Mouse (Mus musculus) megakaryocyte-erythroid progenitor cell, adult 5-6 weeks (primary cell): Measurements from ENCODE around the gene Kifc3. TPM values are rescaled to one million over a fixed set of nuclear protein-coding genes. Genes with fewer than 3 reads are reported as not detected.
"Not testable (repeated sequence)": the region's sequence is repeated elsewhere in the genome, so short reads cannot be mapped to it uniquely, and the experiment has no call there.

Source experiments
- ATAC-seq: replicated peaks from 2 replicates; pipeline ENCODE4 v1.8.0; 2016; ENCODE audit warnings: mild to moderate bottlenecking, inconsistent platforms; ENCODE audit not compliant: severe bottlenecking, poor library complexity, low FRiP score, low TSS enrichment
- total RNA-seq, 2 experiments: library from RNA; stranded (forward) in 1 of 2; stranded (reverse) in 1 of 2; fragments of 200-1000, 215-1000 nt in 1 of 2; fragments of >200 nt in 1 of 2; fragmentation: Nextera tagmentation in 1 of 2; gene quantifications; 2 replicates each; pipeline ENCODE4 v1.2.3; 2014 to 2017

Kifc3 gene
- total RNA-seq, 2 experiments from 2014 or later = 1.4 TPM; not detected in 1

DNA sequence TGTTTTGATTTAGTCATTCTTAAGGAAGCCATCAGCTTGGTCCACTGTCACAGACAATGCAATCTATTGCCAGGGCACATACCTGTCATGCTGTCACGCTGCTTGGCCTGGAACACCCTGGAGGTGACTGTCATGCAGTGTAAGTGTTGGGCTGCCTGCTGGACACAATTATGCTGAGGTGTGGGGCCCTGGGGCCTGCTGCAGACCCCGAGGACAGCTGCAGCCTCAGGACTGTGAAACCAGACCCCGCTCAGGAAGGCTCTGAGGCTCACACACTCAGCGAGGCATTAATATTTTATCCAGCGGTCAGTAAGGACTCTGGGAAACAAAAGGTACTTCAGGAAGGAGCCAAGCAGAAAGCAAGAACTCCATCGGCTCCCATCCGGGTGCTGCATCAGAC is 38.1 kb downstream of the Kifc3 start:
- no peak for ATAC-seq

DNA sequence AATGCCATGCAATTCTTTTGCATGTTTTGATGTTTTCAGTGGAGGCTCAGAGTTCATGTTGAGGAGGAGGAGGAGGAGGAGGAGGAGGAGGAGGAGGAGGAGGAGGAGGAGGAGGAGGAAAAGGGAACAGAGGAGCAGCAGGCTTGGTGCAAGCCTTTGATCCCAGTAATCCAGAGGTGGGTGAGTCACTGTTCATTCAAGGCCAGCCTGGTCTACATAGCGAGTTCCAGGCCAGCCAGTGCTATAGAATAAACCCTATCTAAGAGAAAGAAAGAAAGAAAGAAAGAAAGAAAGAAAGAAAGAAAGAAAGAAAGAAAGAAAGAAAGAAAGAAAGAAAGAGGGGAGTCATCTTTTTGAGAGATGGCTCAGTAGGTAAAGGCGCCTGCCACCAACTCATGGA is 38.6 kb downstream of the Kifc3 start:
- not testable (repeated sequence) for ATAC-seq

DNA sequence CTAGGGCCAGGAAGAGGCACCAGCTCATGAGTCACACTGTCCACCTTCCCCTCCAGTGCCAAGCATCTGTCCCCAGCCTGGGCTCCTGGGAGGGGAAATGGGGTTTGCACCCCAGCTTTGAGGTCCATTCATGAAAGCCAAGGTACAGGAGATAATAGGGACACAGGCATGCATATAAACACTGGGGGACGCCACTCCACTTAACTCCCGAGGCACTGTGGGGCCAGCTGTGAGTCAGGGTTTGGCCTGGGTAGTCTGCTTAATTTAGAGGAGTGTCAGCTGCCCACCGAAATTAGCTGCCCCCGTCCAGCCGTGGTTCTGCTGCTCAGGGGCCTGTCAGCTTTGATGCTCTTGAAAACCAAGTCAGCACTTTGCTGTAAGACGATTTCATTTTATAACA is 39.8 kb downstream of the Kifc3 start:
- ATAC-seq = no peak

DNA sequence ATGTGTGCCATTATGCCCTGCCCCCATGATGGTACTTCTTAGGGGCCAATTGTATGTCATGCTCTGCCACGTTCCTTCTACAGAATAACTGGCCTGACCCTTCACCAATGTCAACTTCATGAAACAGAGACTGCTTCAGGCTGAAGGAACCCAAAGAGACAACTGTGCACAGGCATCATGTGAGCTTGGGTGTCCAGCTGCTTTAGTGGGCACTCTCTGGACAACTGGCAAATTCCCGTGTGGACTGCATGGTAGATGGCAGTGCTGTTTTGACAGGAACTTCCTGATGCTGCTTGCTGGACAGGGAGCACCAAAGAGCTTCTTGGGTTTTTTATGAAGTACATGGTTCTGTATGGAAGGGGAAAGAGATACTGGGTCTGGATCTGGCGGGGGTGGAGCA is 43.3 kb downstream of the Kifc3 start:
- no peak for ATAC-seq

DNA sequence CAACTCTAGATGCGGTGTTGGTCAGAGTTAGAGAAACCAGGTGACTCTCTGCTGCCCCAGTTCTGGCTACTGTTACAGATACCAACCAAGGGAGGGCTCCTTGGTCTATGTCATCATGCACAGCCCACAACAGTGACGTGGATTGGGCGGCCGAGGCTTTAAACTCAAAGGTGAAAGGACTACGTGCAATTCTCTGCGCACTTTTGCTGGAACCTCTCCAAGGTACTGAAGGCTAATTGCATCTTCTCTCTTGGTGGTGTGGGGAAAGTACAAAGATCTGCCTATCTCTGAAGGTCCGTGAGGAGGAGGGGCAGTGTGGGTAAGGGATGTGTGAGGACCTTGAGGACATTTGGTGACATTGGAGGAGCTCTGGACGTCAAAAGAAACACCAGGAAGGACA is 44.0 kb downstream of the Kifc3 start:
- no peak for ATAC-seq

DNA sequence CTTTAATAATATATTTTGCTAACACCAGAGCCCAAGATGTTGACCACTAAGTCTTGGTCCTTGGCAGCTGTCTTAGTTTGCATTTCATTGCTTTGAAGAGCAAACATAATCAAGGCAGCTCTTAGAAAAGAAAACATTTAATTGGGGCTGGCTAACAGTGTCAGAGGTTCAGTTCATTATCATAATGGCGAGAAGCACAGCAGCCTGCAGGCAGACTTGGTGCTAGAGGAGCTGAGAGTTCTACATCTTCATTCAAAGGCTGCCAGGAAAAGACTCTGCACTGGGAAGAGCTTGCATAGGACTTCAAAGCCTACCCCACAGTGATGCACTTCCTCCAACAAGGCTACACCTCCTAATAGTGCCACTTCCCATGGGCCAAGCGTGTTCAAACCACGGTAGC is 45.5 kb downstream of the Kifc3 start:
- ATAC-seq = no peak

DNA sequence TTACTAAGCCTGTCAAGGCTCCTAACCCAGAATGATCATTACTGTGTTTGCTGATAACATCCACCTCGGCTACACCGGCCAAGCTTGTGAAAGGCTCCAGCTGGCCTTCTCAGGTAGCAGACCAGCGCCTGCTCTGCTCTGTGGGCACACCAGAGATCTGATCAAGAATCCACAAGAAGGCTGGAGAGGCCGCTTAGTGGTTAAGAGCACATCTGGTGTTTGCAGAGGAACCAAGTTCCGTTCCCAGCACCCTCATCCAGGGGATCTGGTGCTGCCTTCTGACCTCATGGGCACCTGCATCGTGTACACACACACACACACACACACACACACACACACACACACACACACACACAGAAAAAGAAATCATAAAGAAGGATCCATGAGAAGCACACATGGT is 46.5 kb downstream of the Kifc3 start:
- ATAC-seq = no peak

DNA sequence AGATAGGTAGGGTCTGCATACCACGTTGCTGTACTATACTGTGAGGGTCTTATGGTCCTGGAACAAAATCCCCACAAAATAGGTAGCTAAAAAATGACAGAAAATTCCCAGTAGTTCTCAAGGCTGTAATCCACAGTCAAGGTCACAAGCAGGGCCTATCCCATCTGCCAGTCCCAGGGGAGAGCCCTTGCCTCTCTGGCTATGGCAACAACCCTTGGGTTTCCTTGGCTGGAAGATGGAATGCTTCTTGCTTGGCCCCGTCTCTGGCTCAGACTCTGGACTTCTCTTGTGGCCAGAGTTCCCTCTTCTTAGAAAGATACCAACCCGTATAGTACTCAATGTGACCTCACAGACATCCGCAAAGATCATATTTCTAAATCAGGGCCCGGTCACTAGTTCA is 47.3 kb downstream of the Kifc3 start:
- no peak for ATAC-seq

DNA sequence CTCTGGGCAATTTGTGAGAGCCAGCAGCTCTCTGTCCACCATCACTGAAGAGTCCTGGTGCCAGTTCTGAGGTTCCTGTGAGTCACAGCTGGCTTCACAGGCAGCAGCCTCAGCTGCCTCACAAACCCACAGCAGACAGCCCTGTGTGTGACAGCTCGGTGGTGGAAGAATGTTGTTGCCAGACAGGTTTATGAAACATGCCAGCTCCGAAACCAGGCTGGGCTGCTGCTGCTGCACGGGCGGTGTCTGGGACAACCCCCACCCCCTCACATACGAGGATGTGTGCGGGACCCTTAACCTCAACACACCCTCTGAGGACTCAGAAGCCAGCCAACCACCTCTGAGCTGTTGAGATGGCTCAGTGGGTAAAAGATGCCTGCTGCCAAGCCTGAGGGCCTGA is 48.0 kb downstream of the Kifc3 start:
- no peak for ATAC-seq

DNA sequence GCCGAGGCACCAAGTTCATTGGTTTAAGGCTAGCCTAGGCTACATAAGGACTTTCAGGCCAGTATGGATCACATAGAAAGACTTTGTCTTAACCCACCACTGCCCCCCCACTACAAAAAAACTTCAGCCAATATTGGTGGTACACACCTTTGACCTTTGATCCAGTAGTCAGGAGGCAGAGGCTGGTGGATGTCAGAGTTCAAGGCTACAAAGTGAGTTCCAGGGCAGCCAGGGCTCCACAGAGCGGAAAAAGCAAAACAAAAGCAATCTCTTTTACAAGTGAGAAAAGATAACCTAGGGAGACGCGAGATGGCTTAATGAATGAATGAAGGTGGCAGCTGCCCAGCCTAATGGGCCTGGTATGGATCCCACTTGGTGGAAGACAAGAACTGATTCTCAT is 48.6 kb downstream of the Kifc3 start:
- no peak for ATAC-seq

DNA sequence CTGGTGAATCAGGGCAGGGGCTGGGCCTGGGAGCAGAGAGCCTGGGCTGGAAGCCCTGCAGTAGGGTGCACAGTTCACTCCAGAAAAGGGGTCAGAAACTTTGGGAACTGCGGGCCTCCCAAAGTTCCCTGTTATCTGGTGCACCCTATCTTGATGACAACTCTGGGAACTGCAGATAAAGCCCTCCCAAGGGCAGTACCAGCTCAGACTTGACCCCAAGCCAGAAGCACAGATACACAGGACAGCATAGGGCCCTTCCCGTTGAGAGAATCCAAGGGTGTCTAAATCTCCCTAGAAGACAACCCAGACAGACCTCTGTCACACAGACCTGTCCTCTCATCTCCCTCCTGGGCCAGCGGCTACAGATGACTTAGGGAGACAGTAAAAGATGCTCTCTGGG is 52.0 kb downstream of the Kifc3 start:
- no peak for ATAC-seq

DNA sequence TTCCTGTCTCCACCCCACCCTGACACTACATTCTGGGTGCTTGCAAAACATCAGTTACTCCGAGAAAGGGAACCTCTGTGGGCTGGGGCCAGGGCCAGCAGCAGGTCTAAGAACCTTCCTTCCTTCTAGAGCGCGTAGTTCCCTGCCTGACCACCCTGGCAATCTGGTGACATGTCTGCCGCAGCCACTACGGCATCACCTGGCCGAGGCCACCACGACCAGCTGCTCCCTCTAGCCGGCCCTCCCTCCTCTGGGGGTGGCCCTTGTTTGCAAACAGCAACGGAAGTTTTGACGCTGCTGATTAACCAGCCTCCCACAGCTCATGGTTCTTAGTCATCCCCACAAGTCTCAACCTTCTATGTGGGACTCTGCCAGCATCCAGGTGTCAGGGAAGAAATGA is 53.2 kb downstream of the Kifc3 start:
- ATAC-seq = peak; percentile 55

DNA sequence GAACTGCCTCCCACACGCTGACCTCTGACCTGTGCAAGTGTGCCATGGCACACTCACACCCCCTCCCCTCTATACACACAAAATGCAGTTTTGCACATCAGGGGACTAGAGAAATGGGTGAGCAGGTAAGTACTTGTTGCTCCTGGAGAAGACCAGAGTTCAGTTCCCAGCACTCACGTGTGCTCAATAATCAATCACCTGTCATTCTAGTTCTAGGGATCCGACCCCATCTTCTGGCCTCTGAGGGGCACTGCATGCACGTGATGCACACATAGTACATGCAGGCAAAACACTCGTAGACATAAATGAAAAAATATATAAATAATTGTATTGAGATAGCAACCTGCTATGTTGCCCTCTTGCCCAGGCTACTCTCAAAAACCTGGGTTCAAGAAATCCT is 55.8 kb downstream of the Kifc3 start:
- ATAC-seq = no peak

DNA sequence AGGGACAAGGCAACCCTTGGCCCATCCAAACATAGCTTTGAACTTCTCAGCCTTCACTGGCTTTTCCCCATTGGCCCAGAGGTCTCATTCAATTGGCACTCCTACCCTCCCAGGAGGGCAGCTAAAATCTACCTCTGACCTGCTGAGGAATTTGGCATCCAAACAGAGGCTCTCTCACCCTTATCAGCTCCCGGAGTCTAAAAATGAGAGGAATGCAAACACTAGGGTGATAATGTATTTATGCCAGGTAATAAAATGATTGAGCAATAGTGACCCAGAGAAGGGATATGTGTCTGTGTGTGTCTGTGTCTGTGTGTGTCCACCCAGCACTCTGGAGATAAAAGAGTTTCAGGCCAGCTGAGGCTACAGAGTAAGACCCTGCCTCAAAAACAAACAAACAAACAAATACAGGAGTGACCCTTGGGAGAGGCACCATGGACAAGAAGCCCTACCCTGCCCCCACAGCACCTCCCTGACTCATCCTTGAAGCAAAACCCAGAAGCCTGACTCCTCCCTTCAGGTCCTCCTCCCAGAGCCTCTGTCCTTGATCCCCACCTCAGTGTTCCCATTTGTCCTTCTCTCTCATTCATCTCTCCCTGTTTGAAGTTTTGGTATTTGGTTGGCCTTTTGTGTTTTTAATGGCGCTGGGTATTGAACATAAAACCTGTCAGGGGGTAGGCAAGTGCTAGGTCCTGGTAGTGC is 56.4 kb downstream of the Kifc3 start:
- ATAC-seq = no peak

DNA sequence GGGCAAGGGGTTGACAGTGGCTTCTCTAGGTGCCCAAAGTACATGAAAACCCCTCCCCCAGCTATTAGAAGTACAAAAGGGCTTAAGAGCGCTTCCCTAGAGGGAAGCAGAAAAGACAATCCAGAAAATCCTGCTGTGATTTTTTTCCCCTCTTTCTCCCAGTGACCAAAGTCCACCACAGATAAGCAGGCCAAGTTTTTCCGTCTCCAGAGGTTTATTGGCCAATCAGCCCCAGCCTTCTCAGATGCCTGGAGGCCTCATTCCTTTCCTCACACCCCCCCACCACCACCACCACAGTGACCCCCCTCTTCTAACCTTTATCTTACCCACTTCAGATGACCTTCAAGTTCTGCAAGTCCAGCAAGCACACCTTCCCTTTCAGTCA is 58.0 kb downstream of the Kifc3 start:
- no peak for ATAC-seq

DNA sequence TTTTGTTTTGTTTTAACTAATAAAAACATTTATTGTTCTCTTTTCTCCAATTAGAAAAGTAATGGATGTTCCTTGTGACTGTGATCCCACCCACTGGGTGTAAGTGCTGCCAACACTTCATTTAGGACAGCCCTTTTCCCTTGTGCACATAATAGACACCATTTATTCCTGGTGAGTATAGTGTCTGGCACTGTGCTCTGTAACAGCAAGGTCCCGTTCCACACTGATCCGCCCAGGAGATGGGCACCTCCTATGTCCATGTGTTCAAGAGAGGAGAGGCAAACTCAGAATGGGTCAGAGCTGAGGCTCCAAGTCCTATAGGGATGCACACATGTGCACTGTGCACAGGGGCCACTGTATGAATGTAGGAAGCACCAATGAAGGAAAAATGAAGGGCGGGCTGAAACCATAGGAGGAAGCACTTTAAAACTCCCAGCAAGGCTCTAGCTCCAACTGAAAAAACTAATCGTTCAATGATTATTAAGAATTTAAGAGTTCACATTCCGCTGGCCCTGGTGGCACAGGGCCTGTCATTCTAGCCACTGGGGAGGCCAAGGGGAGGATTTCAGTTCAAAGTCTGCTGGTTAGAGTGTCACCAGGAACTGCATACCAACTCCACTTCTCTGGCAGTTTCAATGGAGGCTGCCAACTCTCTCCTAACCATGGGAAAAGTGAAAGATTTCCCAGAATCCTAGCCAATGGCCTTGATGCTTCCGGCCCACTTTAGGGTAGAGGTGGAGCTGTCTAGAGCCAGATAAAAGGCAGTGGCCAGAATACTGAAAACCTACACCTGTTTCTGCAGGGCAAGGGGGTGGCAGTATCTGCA is 58.6 kb downstream of the Kifc3 start:
- no peak for ATAC-seq

DNA sequence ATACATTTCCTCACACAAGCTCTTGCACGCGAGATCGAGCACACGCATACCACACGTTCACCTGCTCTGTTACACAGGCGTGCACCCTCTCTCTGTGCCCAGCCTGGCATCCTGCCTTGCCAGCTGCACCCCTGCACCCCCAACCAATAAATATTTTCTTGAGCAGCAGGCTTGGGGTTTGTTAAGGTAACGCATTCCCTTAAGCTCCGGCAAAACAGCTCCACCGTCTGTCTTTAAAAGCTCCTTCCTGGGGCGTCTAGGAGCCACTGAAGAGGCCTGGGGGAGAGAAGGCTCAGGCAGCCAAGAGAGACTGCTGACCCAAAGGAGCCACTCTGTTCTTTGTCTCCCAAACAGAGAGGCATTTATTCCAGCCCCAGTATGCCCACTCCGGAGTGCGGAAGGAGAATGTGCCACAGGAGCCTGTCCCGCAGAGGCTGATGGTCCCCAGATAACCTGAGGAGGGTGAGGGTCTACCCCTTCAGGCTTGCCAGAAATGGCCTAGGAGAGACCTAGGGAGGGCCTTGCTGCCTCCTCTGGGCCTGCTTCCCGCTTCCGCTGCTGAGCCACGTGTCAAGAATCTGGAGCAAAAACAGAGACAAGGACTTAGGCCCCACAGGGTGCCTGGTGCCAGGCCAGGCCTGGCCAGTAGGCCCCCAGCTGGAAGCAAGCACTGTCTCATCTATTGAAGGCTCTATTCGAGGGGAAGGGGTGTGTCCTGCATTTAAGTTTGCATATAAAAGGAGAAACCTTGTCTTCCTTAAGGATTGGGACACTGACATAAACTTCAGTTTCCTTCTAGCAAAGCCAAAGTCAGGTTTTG is 59.4 kb downstream of the Kifc3 start:
- no peak for ATAC-seq

DNA sequence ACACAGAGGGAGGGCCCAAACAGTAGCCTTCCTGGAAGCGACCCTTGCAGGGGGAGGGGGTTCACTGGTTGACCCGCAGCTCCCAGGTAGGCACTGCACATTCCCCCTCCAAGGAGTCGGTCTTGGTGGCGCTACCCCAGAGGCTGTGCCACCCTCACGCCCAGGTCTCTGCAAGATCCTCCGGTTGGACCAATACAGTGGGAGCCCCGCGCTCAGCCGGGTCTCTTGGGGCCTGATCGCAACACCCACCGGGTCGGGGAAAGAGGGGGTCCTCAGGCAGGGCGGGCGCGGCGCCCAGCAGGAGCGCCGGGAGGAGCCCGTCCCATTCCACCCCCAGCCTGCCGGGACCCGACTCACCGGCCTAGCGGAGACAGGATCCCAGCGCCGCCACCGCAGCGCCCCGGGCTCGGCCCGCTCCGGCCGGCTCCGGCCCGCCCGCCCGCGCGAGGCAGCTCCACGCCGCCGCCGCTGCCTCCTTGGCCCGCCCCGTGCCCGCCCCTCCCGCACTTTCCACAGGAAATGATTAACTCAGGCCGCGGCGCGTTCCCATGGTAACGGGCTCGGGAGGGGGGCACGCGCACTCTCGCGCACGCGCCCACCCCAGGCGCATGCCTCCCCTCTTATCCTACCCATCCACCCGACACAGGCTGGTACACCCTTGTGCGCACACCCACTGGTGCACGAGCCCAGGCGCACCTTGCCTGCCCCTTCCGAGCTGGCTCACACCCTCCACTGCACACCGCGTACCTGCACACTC is 60.4 kb downstream of the Kifc3 start:
- ATAC-seq = peak; percentile 60; the same call in 1 of the 2 replicates

DNA sequence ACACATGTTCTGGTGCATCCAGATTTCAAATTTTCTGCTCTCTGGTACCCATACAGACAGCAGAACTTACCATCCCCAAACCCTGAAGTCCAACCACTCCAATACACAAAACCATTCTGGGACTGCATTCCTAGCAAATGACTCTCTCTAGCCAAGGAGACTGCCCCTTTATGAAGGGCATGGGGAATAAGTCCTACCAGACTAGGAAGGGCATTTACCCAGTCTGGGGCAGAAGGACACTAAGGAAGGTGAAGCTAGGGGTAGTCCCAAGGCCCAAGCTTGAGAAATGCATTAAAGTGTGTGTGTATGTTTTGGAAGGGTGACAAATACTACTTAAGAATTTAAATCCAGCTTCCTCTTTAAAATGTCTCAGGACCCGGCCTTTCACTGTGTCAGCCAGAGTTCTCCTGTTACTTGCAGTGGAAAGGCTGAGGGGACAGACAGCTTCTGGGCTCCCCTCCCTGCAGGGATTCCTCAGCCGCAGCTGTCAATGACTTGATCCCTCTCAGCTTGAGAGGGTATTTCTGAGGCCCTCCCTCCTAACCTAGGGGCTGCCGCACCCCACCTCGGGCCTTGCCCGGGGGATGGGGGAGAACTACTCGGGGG is 61.0 kb downstream of the Kifc3 start:
- no peak for ATAC-seq
